Mouse (Mus musculus) cortical plate, adult 2 months (tissue): ENCODE measurements around the gene Il1f5.

Source experiments
- CTCF ChIP-seq: fragments of 200-500 bp; IDR thresholded peaks from 2 replicates; pipeline ENCODE4 v1.5.1; 2011; ENCODE audit warnings: mild to moderate bottlenecking, control low read depth, low read length; ENCODE audit not compliant: insufficient read depth; ENCODE audit errors: extremely low read depth
- POLR2A ChIP-seq: fragments of 200-500 bp; IDR thresholded peaks from 2 replicates; pipeline ENCODE4 v1.6.1; 2011; ENCODE audit warnings: mild to moderate bottlenecking, low read length, control low read depth; ENCODE audit not compliant: insufficient read depth; ENCODE audit errors: extremely low read depth

GRCm38 (mm10) chr2:24311302-24312001 is 34.7 kb downstream of the Il1f5 start:
- TF ChIP-seq CTCF (no peak), POLR2A (no peak)
